Mouse (Mus musculus) lung, adult 2 months (tissue): ENCODE measurements at regions not wholly inside any gene's neighbourhood (a gene's known extent, or its start where the extent isn't known, plus 50 kb on each side); places are given as distances from the start of the nearest gene placed in this dataset.

Experiments used
- CTCF ChIP-seq: fragments of 200-500 bp; IDR thresholded peaks from 2 replicates; pipeline ENCODE4 v1.5.1; 2011; ENCODE audit warnings: mild to moderate bottlenecking, low read length, control low read depth; ENCODE audit not compliant: insufficient read depth
- POLR2A ChIP-seq: fragments of 200-500 bp; IDR thresholded peaks from 2 replicates; pipeline ENCODE4 v1.6.1; 2011; ENCODE audit warnings: low read depth, mild to moderate bottlenecking, control low read depth, low read length, borderline replicate concordance; ENCODE audit errors: extremely low read depth

DNA sequence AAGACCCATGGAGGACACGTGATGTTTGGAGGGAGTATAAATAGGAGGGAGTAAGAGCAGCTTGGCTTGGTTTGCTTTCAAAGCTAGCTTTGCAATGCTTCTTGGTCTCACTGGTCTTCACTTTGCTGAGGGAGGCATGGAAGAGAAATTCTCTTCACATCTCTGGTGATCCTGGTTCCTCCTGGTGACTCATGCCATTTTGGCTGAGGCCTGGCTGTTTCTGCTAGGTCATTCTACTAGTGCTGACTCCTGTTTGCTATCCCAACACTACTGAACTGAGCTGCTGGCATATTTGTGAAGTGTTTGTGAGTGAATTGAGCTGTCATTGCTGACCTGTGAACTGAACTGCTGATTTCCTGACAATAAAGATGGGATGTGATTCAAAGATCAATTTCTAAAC, 288.3 kb upstream of the Mctp2 start:
- TF ChIP-seq CTCF (no peak), POLR2A (no peak)
